Mouse (Mus musculus): ENCODE measurements around the gene Actr3b. TPM values are rescaled to one million over a fixed set of nuclear protein-coding genes. Genes with fewer than 3 reads are reported as not detected.

Actr3b gene
- polyA plus RNA-seq, 1 experiment: 0.40 TPM

Other genes with a start within 250 kb of the Actr3b start
- not detected for gene Cct8l1, start 243.9 kb upstream of the Actr3b start, polyA plus RNA-seq (2012; fragmentation: generic; extraction: Trizol)
- gene Xrcc2, start 54.2 kb upstream of the Actr3b start, polyA plus RNA-seq (2012; fragmentation: generic; extraction: Trizol): 3.0 TPM
- gene Gm21663, start 182.4 kb downstream of the Actr3b start, polyA plus RNA-seq (2012; fragmentation: generic; extraction: Trizol): not detected
- gene Gm21671, start 194.4 kb downstream of the Actr3b start, polyA plus RNA-seq (2012; fragmentation: generic; extraction: Trizol): not detected
- gene Gm21680, start 212.7 kb downstream of the Actr3b start, polyA plus RNA-seq (2012; fragmentation: generic; extraction: Trizol): not detected
- gene Gm21698, start 228.7 kb downstream of the Actr3b start, polyA plus RNA-seq (2012; fragmentation: generic; extraction: Trizol): not detected
- not detected for gene Gm1979, start 244.8 kb downstream of the Actr3b start, polyA plus RNA-seq (2012; fragmentation: generic; extraction: Trizol)

All from myocyte (in vitro differentiated cells).